29 mouse cellular contexts compared by ENCODE assay signal in genomic region chr10:82844731-82845130, GRCm38 (mm10). TPM values are rescaled to one million over a fixed set of nuclear protein-coding genes. Genes with fewer than 3 reads are reported as not detected.
DNase-seq lines count a peak whose midpoint lies in the region; ATAC-seq and TF ChIP-seq lines count a peak whose summit lies in the region.
"Had no signal": no experiment of that assay in that cellular context is flagged by ENCODE, and none has a peak within 500 bp of the region (broad histone marks: within the 10 kb centered on the region; RNA-seq: fewer than 3 reads in every experiment).

No protein-coding gene starts in this region.

- WGBS in embryonic facial prominence, embryonic 13.5 days, result 70% methylated on average over 6 of the region's 8 CpGs
- 85% methylated on average over 8 of the region's 8 CpGs for WGBS in embryonic facial prominence, embryonic 10.5 days
- 64% methylated on average over 8 of the region's 8 CpGs for WGBS in stomach, postnatal 0 days
- WGBS in midbrain, embryonic 16.5 days, result 92% methylated on average over 8 of the region's 8 CpGs

- ATAC-seq in embryonic facial prominence, embryonic 13.5 days (ENCODE audit: insufficient number of reproducible peaks, insufficient read depth, low FRiP score, low TSS enrichment, low read depth), result no peak
- ATAC-seq in stomach, postnatal 0 days (ENCODE audit: low FRiP score, low TSS enrichment), result 0 out of 2 replicates have a peak, but pooled peaks have one; percentile 38
- ATAC-seq in midbrain, embryonic 16.5 days, result no peak
- ATAC-seq: forebrain, embryonic 14.5 days; forebrain, postnatal 0 days; hindbrain, embryonic 16.5 days; Patski had no signal

- peak overlapping the region; percentile 36; the same call in 1 of the 2 replicates for H3K27ac ChIP-seq in embryonic facial prominence, embryonic 13.5 days
- H3K27ac ChIP-seq in embryonic facial prominence, embryonic 10.5 days (replicated peaks), result no peak overlapping the region
- H3K27ac ChIP-seq in ES-Bruce4 (ENCODE audit: insufficient read depth, low read length), result peak overlapping the region; percentile 93
- H3K27ac ChIP-seq in stomach, postnatal 0 days (replicated peaks), result no peak overlapping the region
- H3K27ac ChIP-seq in midbrain, embryonic 16.5 days (ENCODE audit: low read length), result no peak overlapping the region
- H3K27ac ChIP-seq: heart, embryonic 15.5 days; hindbrain, embryonic 10.5 days; hindbrain, embryonic 13.5 days had no signal

- no peaks in the 10 kb centered on the region for H3K27me3 ChIP-seq in embryonic facial prominence, embryonic 13.5 days
- no peaks in the 10 kb centered on the region for H3K27me3 ChIP-seq in embryonic facial prominence, embryonic 10.5 days (replicated peaks; ENCODE audit: low read depth, poor library complexity, severe bottlenecking)
- no peaks in the 10 kb centered on the region for H3K27me3 ChIP-seq in ES-Bruce4 (ENCODE audit: control insufficient read depth, insufficient read depth, low read length, poor library complexity, severe bottlenecking)
- no peaks in the 10 kb centered on the region for H3K27me3 ChIP-seq in stomach, postnatal 0 days (ENCODE audit: control insufficient read depth, insufficient read depth, low read length)
- no peaks in the 10 kb centered on the region for H3K27me3 ChIP-seq in midbrain, embryonic 16.5 days (ENCODE audit: control insufficient read depth, insufficient read depth, low read depth, low read length)
- H3K27me3 ChIP-seq: embryonic facial prominence, embryonic 15.5 days; heart, embryonic 12.5 days; heart, embryonic 15.5 days; hindbrain, embryonic 13.5 days; Patski had no signal

- H3K4me3 ChIP-seq in embryonic facial prominence, embryonic 13.5 days, result no peak overlapping the region
- H3K4me3 ChIP-seq in embryonic facial prominence, embryonic 10.5 days, result no peak overlapping the region
- no peak overlapping the region for H3K4me3 ChIP-seq in ES-Bruce4 (ENCODE audit: low read depth, low read length)
- no peak overlapping the region for H3K4me3 ChIP-seq in stomach, postnatal 0 days (ENCODE audit: low read depth, low read length)
- H3K4me3 ChIP-seq in midbrain, embryonic 16.5 days (ENCODE audit: low read depth, low read length), result no peak overlapping the region
- H3K4me3 ChIP-seq: embryonic facial prominence, embryonic 15.5 days; heart, embryonic 12.5 days; heart, embryonic 15.5 days; hindbrain, embryonic 10.5 days; hindbrain, embryonic 13.5 days had no signal

- no peak for DNase-seq in embryonic facial prominence, embryonic 10.5 days (ENCODE audit: low spot score)
- peak; percentile 50 for DNase-seq in skeletal muscle tissue, adult 2 months (ENCODE audit: low read depth, low spot score)
- DNase-seq in stomach, postnatal 0 days (ENCODE audit: low spot score), result no peak
- no peak for DNase-seq in layer of hippocampus, adult 9-11 months
- DNase-seq: adrenal gland, postnatal 10 days; adrenal gland, postnatal 36 days; cerebellum, adult 11 months; cerebellum, adult 2 months; cerebellum, adult 9-11 months; cerebellum, postnatal 25 days; embryo, embryonic 11 days; forebrain, postnatal 0 days; gastrocnemius, postnatal 10 days; gastrocnemius, postnatal 36 days; heart, adult 11 months; heart, postnatal 10 days; heart, postnatal 36 days had no signal

- H3K36me3 ChIP-seq in embryonic facial prominence, embryonic 13.5 days, result no peaks in the 10 kb centered on the region
- no peaks in the 10 kb centered on the region for H3K36me3 ChIP-seq in embryonic facial prominence, embryonic 10.5 days (replicated peaks)
- no peaks in the 10 kb centered on the region for H3K36me3 ChIP-seq in ES-Bruce4 (ENCODE audit: control insufficient read depth, insufficient read depth, low read length, poor library complexity, severe bottlenecking)
- no peaks in the 10 kb centered on the region for H3K36me3 ChIP-seq in stomach, postnatal 0 days (ENCODE audit: control insufficient read depth, insufficient read depth, low read length)
- no peaks in the 10 kb centered on the region for H3K36me3 ChIP-seq in midbrain, embryonic 16.5 days (ENCODE audit: control insufficient read depth, insufficient read depth, low read length)
- H3K36me3 ChIP-seq: embryonic facial prominence, embryonic 15.5 days; G1E; heart, embryonic 12.5 days; heart, embryonic 15.5 days; hindbrain, embryonic 10.5 days; hindbrain, embryonic 13.5 days had no signal

- TF ChIP-seq CTCF in ES-Bruce4 (IDR thresholded peaks at IDR 0.05; ENCODE audit: low read depth, low read length), result no peak
- TF ChIP-seq CTCF in stomach, postnatal 0 days (IDR thresholded peaks at IDR 0.05; ENCODE audit: low read depth), result no peak

- peaks cover 1% of the 10 kb centered on the region; the same call in 1 of the 2 replicates for H3K4me1 ChIP-seq in embryonic facial prominence, embryonic 13.5 days
- H3K4me1 ChIP-seq in embryonic facial prominence, embryonic 10.5 days, result 0 out of 2 replicates have a peak, but pooled peaks cover 5% of the 10 kb centered on the region
- peaks cover 4% of the 10 kb centered on the region for H3K4me1 ChIP-seq in ES-Bruce4 (ENCODE audit: control insufficient read depth, insufficient read depth, low read length)
- no peaks in the 10 kb centered on the region for H3K4me1 ChIP-seq in stomach, postnatal 0 days (replicated peaks; ENCODE audit: control insufficient read depth, insufficient read depth)
- H3K4me1 ChIP-seq in midbrain, embryonic 16.5 days (ENCODE audit: control insufficient read depth, insufficient read depth, low read length), result no peaks in the 10 kb centered on the region
- H3K4me1 ChIP-seq: embryonic facial prominence, embryonic 15.5 days; heart, embryonic 12.5 days; heart, embryonic 15.5 days; hindbrain, embryonic 13.5 days had no signal

- TF ChIP-seq EP300 in ES-Bruce4 (IDR thresholded peaks at IDR 0.05; ENCODE audit: insufficient read depth, low read depth, low read length), result no peak
- no peak for TF ChIP-seq EP300 in stomach, postnatal 0 days (optimal IDR thresholded peaks at IDR 0.05)

- no peak for TF ChIP-seq POLR2A in ES-Bruce4 (IDR thresholded peaks at IDR 0.05; ENCODE audit: insufficient read depth, low read length)

- H3K4me2 ChIP-seq in embryonic facial prominence, embryonic 13.5 days, result no peak overlapping the region
- no peak overlapping the region for H3K4me2 ChIP-seq in stomach, postnatal 0 days (replicated peaks; ENCODE audit: low read depth)
- H3K4me2 ChIP-seq in midbrain, embryonic 16.5 days (ENCODE audit: low read length), result no peak overlapping the region
- H3K4me2 ChIP-seq: embryonic facial prominence, embryonic 15.5 days; heart, embryonic 12.5 days; heart, embryonic 15.5 days; hindbrain, embryonic 13.5 days had no signal

- no peak overlapping the region for H3K9ac ChIP-seq in embryonic facial prominence, embryonic 13.5 days
- H3K9ac ChIP-seq in ES-Bruce4 (ENCODE audit: low read depth, poor library complexity, severe bottlenecking), result peak overlapping the region; percentile 56; the same call in 1 of the 2 replicates
- no peak overlapping the region for H3K9ac ChIP-seq in stomach, postnatal 0 days (ENCODE audit: low read length)
- H3K9ac ChIP-seq in midbrain, embryonic 16.5 days (ENCODE audit: low read depth, low read length), result no peak overlapping the region
- H3K9ac ChIP-seq: embryonic facial prominence, embryonic 15.5 days; forebrain, postnatal 0 days; heart, embryonic 12.5 days; heart, embryonic 15.5 days; hindbrain, embryonic 13.5 days had no signal

- no peaks in the 10 kb centered on the region for H3K9me3 ChIP-seq in embryonic facial prominence, embryonic 13.5 days
- no peaks in the 10 kb centered on the region for H3K9me3 ChIP-seq in embryonic facial prominence, embryonic 10.5 days
- H3K9me3 ChIP-seq in ES-Bruce4 (replicated peaks; ENCODE audit: control insufficient read depth, insufficient read depth, low read length, poor library complexity, severe bottlenecking), result no peaks in the 10 kb centered on the region
- H3K9me3 ChIP-seq in stomach, postnatal 0 days (ENCODE audit: control insufficient read depth, low read length), result no peaks in the 10 kb centered on the region
- no peaks in the 10 kb centered on the region for H3K9me3 ChIP-seq in midbrain, embryonic 16.5 days (replicated peaks; ENCODE audit: control insufficient read depth, low read length, poor library complexity, severe bottlenecking)
- H3K9me3 ChIP-seq: embryonic facial prominence, embryonic 15.5 days; G1E; heart, embryonic 12.5 days; heart, embryonic 15.5 days; hindbrain, embryonic 10.5 days; hindbrain, embryonic 13.5 days had no signal

RNA-seq across cellular contexts. Expression of gene Txnrd1, which starts 11.0 kb away (rescaled TPM):
- 99.4 and 99.8 TPM in 2 replicates for polyA plus RNA-seq in embryonic facial prominence, embryonic 13.5 days (2015; fragmentation: Nextera tagmentation; extraction: Ambion mirVana)
- polyA plus RNA-seq in embryonic facial prominence, embryonic 10.5 days (2016; fragmentation: Nextera tagmentation; extraction: Ambion mirVana), result 169 and 177 TPM in 2 replicates
- polyA plus RNA-seq in ES-Bruce4 (2011; ENCODE audit: insufficient read depth, insufficient read length, low read depth, missing spikeins), result 260 and 284 TPM in 2 replicates
- polyA plus RNA-seq in stomach, postnatal 0 days (2015; fragmentation: Nextera tagmentation; extraction: Ambion mirVana), result 61.9 TPM in 2 replicates
- 101 and 115 TPM in 2 replicates for polyA plus RNA-seq in midbrain, embryonic 16.5 days (2015; fragmentation: Nextera tagmentation; extraction: Ambion mirVana)

RNA-seq across cellular contexts. Expression of gene Eid3, which starts 21.7 kb away (rescaled TPM):
- 0.33 and 0.67 TPM in 2 replicates for polyA plus RNA-seq in embryonic facial prominence, embryonic 13.5 days (2015; fragmentation: Nextera tagmentation; extraction: Ambion mirVana)
- polyA plus RNA-seq in embryonic facial prominence, embryonic 10.5 days (2016; fragmentation: Nextera tagmentation; extraction: Ambion mirVana), result 0.52 and 0.57 TPM in 2 replicates
- 12.7 and 13.9 TPM in 2 replicates for polyA plus RNA-seq in ES-Bruce4 (2011; ENCODE audit: insufficient read depth, insufficient read length, low read depth, missing spikeins)
- 0.36 and 0.38 TPM in 2 replicates for polyA plus RNA-seq in stomach, postnatal 0 days (2015; fragmentation: Nextera tagmentation; extraction: Ambion mirVana)
- polyA plus RNA-seq in midbrain, embryonic 16.5 days (2015; fragmentation: Nextera tagmentation; extraction: Ambion mirVana), result 0.36 and 0.42 TPM in 2 replicates

Comparison
In these comparisons a context has a peak if more than half of its experiments do, and no peak if none do; other contexts are left out.
1. H3K27ac ChIP-seq: peak in embryonic facial prominence, embryonic 13.5 days (single experiment) and ES-Bruce4 (single experiment); none in embryonic facial prominence, embryonic 10.5 days (single experiment), stomach, postnatal 0 days (single experiment) and midbrain, embryonic 16.5 days (single experiment).